Mouse (Mus musculus): ENCODE measurements around the gene Slc18b1. TPM values are rescaled to one million over a fixed set of nuclear protein-coding genes. Genes with fewer than 3 reads are reported as not detected.

Slc18b1 gene
- polyA plus RNA-seq, 1 experiment from 2014 or later: 10.4 TPM

- H3K4me1 ChIP-seq: peaks cover 28% of the 10 kb centered on the region
- peak; percentile 97 for DNase-seq (ENCODE audit: low spot score)
- no peaks in the 10 kb centered on the region for H3K27me3 ChIP-seq (ENCODE audit: low read depth, poor library complexity, severe bottlenecking)
- peaks cover 42% of the 10 kb centered on the region for H3K36me3 ChIP-seq
- H3K4me3 ChIP-seq: peak within 1 kb of the TSS; percentile 93
- under 1% methylated on average over 51 of the region's 51 CpGs for WGBS
- no peaks in the 10 kb centered on the region for H3K9me3 ChIP-seq (replicated peaks)
- peak within 1 kb of the TSS; percentile 93 for H3K27ac ChIP-seq (replicated peaks)
Measured at GRCm38 (mm10) chr10:23787062-23787821, 9.5 kb upstream of the Slc18b1 start, which contains the start of gene Rps12. Rps12 (minus strand) TSS chr10:23787275.

GRCm38 (mm10) chr10:23788056-23788600, 8.7 kb upstream of the Slc18b1 start:
- Histone ChIP-seq H3K27me3 (ENCODE audit: low read depth, poor library complexity, severe bottlenecking) (no peaks in the 10 kb centered on the region), H3K9me3 (replicated peaks) (no peaks in the 10 kb centered on the region), H3K4me3 (peak overlapping the region; percentile 93), H3K27ac (replicated peaks) (peak overlapping the region; percentile 93), H3K4me1 (peaks cover 28% of the 10 kb centered on the region), H3K36me3 (peaks cover 34% of the 10 kb centered on the region)
- no peak for DNase-seq (ENCODE audit: low spot score)
- 16% methylated on average over 8 of the region's 8 CpGs for WGBS

- Histone ChIP-seq H3K27me3 (ENCODE audit: low read depth, poor library complexity, severe bottlenecking) (no peaks in the 10 kb centered on the region), H3K9me3 (replicated peaks) (no peaks in the 10 kb centered on the region), H3K27ac (replicated peaks) (peak overlapping the region; percentile 88), H3K36me3 (peaks cover 2% of the 10 kb centered on the region; the same call in 1 of the 2 replicates), H3K4me3 (peak overlapping the region; percentile 72), H3K4me1 (peaks cover 41% of the 10 kb centered on the region)
- no peak for DNase-seq (ENCODE audit: low spot score)
- 61% methylated on average over 9 of the region's 9 CpGs for WGBS
Measured at GRCm38 (mm10) chr10:23795871-23796520, 790 bp upstream of the Slc18b1 start.

- no peak for DNase-seq (ENCODE audit: low spot score)
- Histone ChIP-seq H3K36me3 (peaks cover 17% of the 10 kb centered on the region), H3K27me3 (ENCODE audit: low read depth, poor library complexity, severe bottlenecking) (no peaks in the 10 kb centered on the region), H3K4me1 (peaks cover 41% of the 10 kb centered on the region), H3K4me3 (peak overlapping the region; percentile 72), H3K9me3 (replicated peaks) (no peaks in the 10 kb centered on the region), H3K27ac (replicated peaks) (no peak overlapping the region)
- WGBS: 28% methylated on average over 3 of the region's 3 CpGs
Measured at GRCm38 (mm10) chr10:23797606-23798005, 820 bp downstream of the Slc18b1 start.

GRCm38 (mm10) chr10:23798142-23798541, 1.4 kb downstream of the Slc18b1 start:
- Histone ChIP-seq H3K27ac (replicated peaks) (no peak overlapping the region), H3K9me3 (replicated peaks) (no peaks in the 10 kb centered on the region), H3K4me1 (peaks cover 41% of the 10 kb centered on the region), H3K4me3 (peak overlapping the region; percentile 72), H3K27me3 (ENCODE audit: low read depth, poor library complexity, severe bottlenecking) (no peaks in the 10 kb centered on the region), H3K36me3 (peaks cover 19% of the 10 kb centered on the region)
- DNase-seq (ENCODE audit: low spot score): no peak
- whole genome bisulfite sequencing: 88% methylated on average over 1 of the region's 1 CpGs

GRCm38 (mm10) chr10:23799933-23800332, 3.1 kb downstream of the Slc18b1 start:
- WGBS: 15% methylated on average over 3 of the region's 3 CpGs

GRCm38 (mm10) chr10:23802911-23803310, 6.1 kb downstream of the Slc18b1 start:
- Histone ChIP-seq H3K27ac (replicated peaks) (no peak overlapping the region), H3K4me3 (no peak overlapping the region), H3K27me3 (ENCODE audit: low read depth, poor library complexity, severe bottlenecking) (no peaks in the 10 kb centered on the region), H3K9me3 (replicated peaks) (no peaks in the 10 kb centered on the region), H3K4me1 (peaks cover 35% of the 10 kb centered on the region), H3K36me3 (peaks cover 39% of the 10 kb centered on the region)
- WGBS: 83% methylated on average over 3 of the region's 3 CpGs
- no peak for DNase-seq (ENCODE audit: low spot score)

More at GRCm38 (mm10) chr10:23799933-23800332, 3.1 kb downstream of the Slc18b1 start:
- DNase-seq (ENCODE audit: low spot score): no peak
- H3K27me3 ChIP-seq (ENCODE audit: low read depth, poor library complexity, severe bottlenecking): no peaks in the 10 kb centered on the region
- H3K9me3 ChIP-seq (replicated peaks): no peaks in the 10 kb centered on the region
- H3K4me1 ChIP-seq: peaks cover 41% of the 10 kb centered on the region
- H3K4me3 ChIP-seq: no peak overlapping the region
- H3K27ac ChIP-seq (replicated peaks): peak overlapping the region; percentile 33; the same call in 1 of the 2 replicates
- peaks cover 29% of the 10 kb centered on the region for H3K36me3 ChIP-seq

GRCm38 (mm10) chr10:23804665-23805064, 7.9 kb downstream of the Slc18b1 start:
- WGBS: 69% methylated on average over 3 of the region's 3 CpGs
- Histone ChIP-seq H3K27me3 (ENCODE audit: low read depth, poor library complexity, severe bottlenecking) (no peaks in the 10 kb centered on the region), H3K4me3 (no peak overlapping the region)

GRCm38 (mm10) chr10:23806201-23806600, 9.4 kb downstream of the Slc18b1 start:
- H3K36me3 ChIP-seq: peaks cover 40% of the 10 kb centered on the region
- H3K4me3 ChIP-seq: no peak overlapping the region
- H3K4me1 ChIP-seq: peaks cover 14% of the 10 kb centered on the region
- WGBS: 17% methylated on average over 4 of the region's 4 CpGs
- no peaks in the 10 kb centered on the region for H3K9me3 ChIP-seq (replicated peaks)
- no peaks in the 10 kb centered on the region for H3K27me3 ChIP-seq (ENCODE audit: low read depth, poor library complexity, severe bottlenecking)
- no peak for DNase-seq (ENCODE audit: low spot score)
- H3K27ac ChIP-seq (replicated peaks): no peak overlapping the region

More at GRCm38 (mm10) chr10:23804665-23805064, 7.9 kb downstream of the Slc18b1 start:
- DNase-seq (ENCODE audit: low spot score): no peak
- Histone ChIP-seq H3K4me1 (peaks cover 21% of the 10 kb centered on the region), H3K36me3 (peaks cover 44% of the 10 kb centered on the region), H3K9me3 (replicated peaks) (no peaks in the 10 kb centered on the region), H3K27ac (replicated peaks) (no peak overlapping the region)

GRCm38 (mm10) chr10:23811635-23812437, 15.1 kb downstream of the Slc18b1 start:
- H3K9me3 ChIP-seq (replicated peaks): no peaks in the 10 kb centered on the region
- peak; percentile 57 for DNase-seq (ENCODE audit: low spot score)
- WGBS: 79% methylated on average over 9 of the region's 12 CpGs
- no peaks in the 10 kb centered on the region for H3K27me3 ChIP-seq (ENCODE audit: low read depth, poor library complexity, severe bottlenecking)
- H3K36me3 ChIP-seq: peaks cover 10% of the 10 kb centered on the region; the same call in 1 of the 2 replicates
- no peak overlapping the region for H3K4me3 ChIP-seq
- H3K27ac ChIP-seq (replicated peaks): no peak overlapping the region
- H3K4me1 ChIP-seq: peaks cover 11% of the 10 kb centered on the region

GRCm38 (mm10) chr10:23812438-23812759, 15.6 kb downstream of the Slc18b1 start:
- H3K27me3 ChIP-seq (ENCODE audit: low read depth, poor library complexity, severe bottlenecking): no peaks in the 10 kb centered on the region
- no peak for DNase-seq (ENCODE audit: low spot score)
- peaks cover 7% of the 10 kb centered on the region for H3K4me1 ChIP-seq
- H3K36me3 ChIP-seq: peaks cover 11% of the 10 kb centered on the region; the same call in 1 of the 2 replicates
- no peak overlapping the region for H3K4me3 ChIP-seq
- H3K9me3 ChIP-seq (replicated peaks): no peaks in the 10 kb centered on the region
- H3K27ac ChIP-seq (replicated peaks): no peak overlapping the region

All from midbrain, embryonic 10.5 days (tissue).